Mouse (Mus musculus): ENCODE measurements at regions not wholly inside any gene's neighbourhood (a gene's known extent, or its start where the extent isn't known, plus 50 kb on each side); places are given as distances from the start of the nearest gene placed in this dataset.
A peak's percentile ranks its signal among the peaks of the same experiment; 100 is the strongest.

- DNase-seq, result no peak
Observed at GRCm38 (mm10) chr9:23535872-23536271, 313.0 kb downstream of the Bmper start.

- no peak for DNase-seq
Observed at GRCm38 (mm10) chr9:23538051-23538450, 315.2 kb downstream of the Bmper start.

DNA sequence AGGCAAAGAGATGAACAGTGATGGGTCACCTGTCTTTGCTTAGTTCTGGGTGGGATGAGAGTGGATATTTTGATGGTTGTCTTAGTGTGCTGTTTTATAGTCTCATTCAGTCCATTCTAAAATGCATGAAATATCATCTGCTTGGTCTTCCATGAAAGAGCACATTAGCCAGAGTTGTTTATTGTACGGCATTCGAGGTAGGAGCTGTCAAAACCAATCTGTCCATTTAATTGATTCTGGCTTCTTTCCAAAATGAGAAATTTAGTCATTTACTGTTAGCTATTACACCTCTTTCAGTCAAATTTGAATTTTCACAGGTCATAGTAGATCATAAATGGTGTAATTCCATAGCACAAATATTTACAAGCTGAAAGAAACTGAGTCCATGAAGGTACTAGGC lies 328.8 kb downstream of the Bmper start:
- no peak for DNase-seq

GRCm38 (mm10) chr9:23553766-23554165 lies 330.9 kb downstream of the Bmper start:
- DNase-seq, result no peak

GRCm38 (mm10) chr9:23557601-23558000 lies 334.7 kb downstream of the Bmper start:
- DNase-seq, result peak; percentile 26 to 59

DNA sequence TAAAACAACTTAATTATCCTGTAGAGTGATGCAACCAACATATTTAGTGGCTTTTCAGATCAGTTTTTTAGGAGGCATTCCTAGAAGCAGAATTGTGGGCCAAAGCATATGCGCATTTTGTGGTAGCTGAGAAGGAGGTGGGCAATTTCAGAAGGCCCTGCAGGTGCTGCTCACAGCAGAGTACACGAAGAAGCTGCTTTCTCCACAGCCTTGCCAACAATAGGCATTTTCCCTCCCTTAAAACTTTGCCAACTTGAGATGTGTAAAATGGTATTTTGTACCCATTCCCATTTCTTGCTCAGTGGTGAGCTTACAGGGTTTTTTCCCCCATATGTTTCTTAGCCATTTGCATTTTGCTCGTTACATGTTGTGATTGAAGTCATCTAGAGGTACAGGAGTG lies 339.0 kb downstream of the Bmper start:
- DNase-seq, result no peak

- DNase-seq, result no peak
Observed at GRCm38 (mm10) chr9:23567081-23567480, 344.2 kb downstream of the Bmper start.

- peak; percentile 3 to 7 for DNase-seq
Observed at GRCm38 (mm10) chr9:23570150-23570549, 347.3 kb downstream of the Bmper start.

- DNase-seq, result no peak
Observed at GRCm38 (mm10) chr9:23576314-23576713, 353.4 kb downstream of the Bmper start.

DNA sequence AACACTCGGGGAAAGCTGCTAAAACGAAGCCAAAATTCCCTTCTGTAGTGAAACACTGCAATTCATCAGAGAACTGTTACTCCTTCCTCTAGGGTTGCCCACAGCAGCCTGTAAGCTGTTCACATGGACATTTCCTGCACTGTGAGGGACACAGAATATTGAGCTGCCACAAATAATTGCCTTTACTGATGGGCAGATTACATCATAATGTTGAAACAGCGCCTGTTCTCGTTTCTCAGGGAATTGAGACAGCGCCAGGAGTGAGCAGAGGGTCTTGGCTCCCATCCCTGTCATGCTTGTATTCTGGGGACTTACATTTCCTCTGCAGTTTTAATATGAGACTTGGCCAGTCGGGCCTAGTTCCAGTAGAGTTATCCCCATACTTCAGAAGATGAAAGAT lies 357.3 kb downstream of the Bmper start:
- DNase-seq, result no peak

GRCm38 (mm10) chr9:23581039-23581606 lies 358.2 kb downstream of the Bmper start:
- DNase-seq, result peak; percentile 60 to 64

DNA sequence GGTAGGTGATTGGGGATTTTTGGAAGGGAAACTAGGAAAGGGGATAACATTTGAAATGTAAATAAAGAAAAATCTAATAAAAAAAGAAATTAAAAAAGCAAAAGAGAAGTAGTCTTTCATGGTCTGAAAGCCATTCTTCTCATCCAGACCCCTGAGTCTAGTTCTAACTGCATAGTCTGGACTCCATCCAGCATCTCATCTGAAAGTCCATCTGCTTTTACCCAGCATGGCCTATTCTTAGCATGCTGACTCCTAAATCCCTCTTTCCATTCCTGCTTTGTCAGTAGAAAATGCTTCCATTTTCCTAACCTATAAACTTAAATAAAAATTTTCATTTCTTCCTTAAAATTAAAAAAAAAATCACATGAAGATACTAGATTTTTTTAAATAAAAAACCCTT lies 361.7 kb downstream of the Bmper start:
- no peak for DNase-seq

- DNase-seq, result no peak
Observed at GRCm38 (mm10) chr9:23589024-23589423, 366.1 kb downstream of the Bmper start.

GRCm38 (mm10) chr9:23591906-23592305 lies 369.0 kb downstream of the Bmper start:
- DNase-seq, result no peak

- DNase-seq, result no peak
Observed at GRCm38 (mm10) chr9:23600623-23601022, 377.7 kb downstream of the Bmper start.

All from lung, adult 18-20 months (tissue).